Mouse (Mus musculus) lung, embryonic 15.5 days (tissue): ENCODE data around the gene Cacng2. TPM values are rescaled to one million over a fixed set of nuclear protein-coding genes. Genes with fewer than 3 reads are reported as not detected.
"Not testable (repeated sequence)": the region's sequence is repeated elsewhere in the genome, so short reads cannot be mapped to it uniquely, and the experiment has no call there.

Experiments
- ATAC-seq: fragments of 200-750 bp; cut with Nextera tagmentation; 2 replicates; pipeline ENCODE4 v1.8.0; 2017; ENCODE audit warnings: moderate number of reproducible peaks, borderline replicate concordance; ENCODE audit not compliant: low FRiP score, low TSS enrichment; ENCODE audit errors: extremely low read depth
- H3K27ac ChIP-seq: fragments of 300-500 bp; sonication (generic); 2 replicates; pipeline ENCODE4 v1.5.1; 2015; ENCODE audit warnings: moderate library complexity, mild to moderate bottlenecking, inconsistent platforms
- H3K27me3 ChIP-seq: fragments of 300-500 bp; sonication (generic); 2 replicates; pipeline ENCODE4 v1.6.1; 2015; ENCODE audit warnings: inconsistent platforms
- H3K36me3 ChIP-seq: fragments of 300-500 bp; sonication (generic); 2 replicates; pipeline ENCODE4 v1.6.1; 2015; ENCODE audit warnings: inconsistent platforms
- H3K4me1 ChIP-seq: fragments of 300-500 bp; sonication (generic); 2 replicates; pipeline ENCODE4 v1.6.1; 2015; ENCODE audit warnings: inconsistent platforms
- H3K4me2 ChIP-seq: fragments of 300-500 bp; sonication (generic); 2 replicates; pipeline ENCODE4 v1.6.1; 2015; ENCODE audit warnings: inconsistent platforms, mild to moderate bottlenecking, moderate library complexity
- H3K4me3 ChIP-seq: fragments of 300-500 bp; sonication (generic); 2 replicates; pipeline ENCODE4 v1.5.1; 2015; ENCODE audit warnings: mild to moderate bottlenecking, inconsistent platforms
- H3K9ac ChIP-seq: fragments of 300-500 bp; sonication (generic); 2 replicates; pipeline ENCODE4 v1.6.1; 2015; ENCODE audit warnings: inconsistent platforms
- H3K9me3 ChIP-seq: fragments of 300-500 bp; sonication (generic); 2 replicates; pipeline ENCODE4 v1.6.1; 2016; ENCODE audit warnings: inconsistent platforms
- WGBS: fragments of 180-500 bp; shearing (Covaris S2); methylation state at CpG from one replicate; pipeline ENCODE4 v1.1.7; 2015; 5-methylcytosine and 5-hydroxymethylcytosine counted together
- polyA plus RNA-seq: library from polyadenylated mRNA; unstranded; fragments of >200 nt; fragmentation: Nextera tagmentation; extraction: Ambion mirVana; gene quantifications from 2 replicates; pipeline ENCODE4 v1.2.1, GENCODE M21; 2015

Cacng2 gene
- polyA plus RNA-seq, 1 experiment from 2014 or later = not detected

DNA sequence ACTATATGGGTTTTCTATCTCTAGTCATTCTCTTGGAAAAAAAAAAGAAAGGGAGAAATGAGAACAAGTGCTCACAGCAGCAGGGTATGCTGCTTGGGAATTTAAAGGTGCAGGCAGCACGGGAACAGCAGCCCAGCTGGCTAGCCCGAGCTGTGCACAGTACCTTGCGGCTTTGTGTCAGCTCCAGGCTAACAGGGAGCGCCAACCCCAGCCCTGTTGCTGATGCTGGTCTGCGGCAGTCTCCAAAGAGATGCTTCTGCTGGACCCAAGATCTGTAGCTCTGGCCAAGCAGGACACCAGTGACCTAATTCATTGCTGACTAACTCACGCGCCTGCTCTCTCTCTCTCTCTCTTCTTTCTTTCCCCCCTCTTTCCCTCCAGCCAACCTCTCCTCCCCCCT, 74.5 kb downstream of the Cacng2 start:
- no peak overlapping the region for H3K9ac ChIP-seq
- no peak overlapping the region for H3K4me2 ChIP-seq
- no peak for ATAC-seq
- H3K4me3 ChIP-seq = no peak overlapping the region
- H3K27me3 ChIP-seq = no peaks in the 10 kb centered on the region
- 70% methylated on average over 7 of the region's 7 CpGs for WGBS
- H3K27ac ChIP-seq = no peak overlapping the region
- H3K36me3 ChIP-seq = no peaks in the 10 kb centered on the region
- H3K9me3 ChIP-seq = no peaks in the 10 kb centered on the region
- H3K4me1 ChIP-seq = no peaks in the 10 kb centered on the region

DNA sequence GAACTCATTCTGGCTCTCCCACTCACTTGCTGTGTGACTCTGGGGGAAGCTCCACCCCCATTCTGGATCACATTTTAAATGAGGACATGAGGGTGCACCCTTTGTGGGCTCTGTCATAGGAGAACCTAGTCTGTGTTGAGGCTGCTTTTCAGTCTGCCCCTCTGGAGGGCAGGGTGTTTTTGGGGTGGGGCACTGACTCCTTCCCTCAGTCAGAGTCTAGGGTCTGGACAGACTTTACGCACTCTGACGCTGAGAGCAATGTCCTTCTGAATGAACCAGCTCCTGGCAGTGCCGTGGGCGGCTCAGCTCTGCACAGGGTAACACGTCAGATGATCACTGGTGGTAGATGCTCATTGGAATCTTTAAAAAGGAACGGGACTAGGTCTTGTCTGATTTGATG, 75.0 kb downstream of the Cacng2 start:
- Histone ChIP-seq H3K27me3 (no peaks in the 10 kb centered on the region), H3K36me3 (no peaks in the 10 kb centered on the region), H3K27ac (no peak overlapping the region), H3K9ac (no peak overlapping the region), H3K9me3 (no peaks in the 10 kb centered on the region), H3K4me2 (no peak overlapping the region), H3K4me3 (no peak overlapping the region), H3K4me1 (no peaks in the 10 kb centered on the region)
- WGBS = 76% methylated on average over 6 of the region's 6 CpGs
- ATAC-seq = no peak

DNA sequence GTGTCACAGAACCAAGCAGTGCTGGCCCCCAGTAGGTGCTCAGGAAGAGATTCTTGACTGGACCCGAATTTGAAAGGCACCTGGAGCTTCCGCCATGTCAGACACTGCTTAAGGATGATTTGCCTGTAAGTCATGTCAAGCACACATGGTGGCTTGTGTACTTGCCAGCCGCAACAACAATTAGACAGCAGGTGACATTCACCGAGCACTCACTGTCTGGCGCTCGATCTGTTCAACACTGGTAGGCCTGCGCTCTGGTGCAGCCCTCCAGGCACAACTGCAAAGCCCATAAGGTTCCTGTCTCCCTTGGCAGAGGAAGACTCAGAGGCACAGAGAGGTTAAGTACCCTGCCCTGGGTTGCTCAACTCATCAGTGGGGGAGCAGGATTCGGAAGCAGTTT, 77.1 kb downstream of the Cacng2 start:
- ATAC-seq = no peak

DNA sequence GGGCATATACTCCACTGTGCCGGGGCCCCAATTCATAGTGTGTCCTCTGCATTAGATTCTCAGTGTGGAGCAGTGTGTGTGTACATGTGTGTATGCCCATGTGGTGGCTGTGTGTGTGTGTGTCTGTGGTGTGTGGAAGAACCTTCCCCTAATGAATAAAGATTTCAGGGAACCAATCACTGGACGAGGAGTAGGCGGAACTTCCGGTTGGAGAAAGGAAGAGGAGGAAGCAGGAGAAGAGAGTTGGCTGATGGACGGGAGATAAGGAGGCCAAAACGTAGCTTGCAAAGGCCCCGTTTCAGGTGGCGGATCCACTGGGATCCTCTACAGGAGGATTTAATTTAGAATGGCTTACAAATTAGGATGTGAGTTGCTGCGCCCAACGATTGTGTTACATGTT, 82.2 kb downstream of the Cacng2 start:
- H3K27me3 ChIP-seq = no peaks in the 10 kb centered on the region
- no peak overlapping the region for H3K4me2 ChIP-seq
- no peaks in the 10 kb centered on the region for H3K36me3 ChIP-seq
- H3K4me1 ChIP-seq = no peaks in the 10 kb centered on the region
- H3K9ac ChIP-seq = no peak overlapping the region
- WGBS = 82% methylated on average over 10 of the region's 10 CpGs
- H3K9me3 ChIP-seq = no peaks in the 10 kb centered on the region
- H3K4me3 ChIP-seq = no peak overlapping the region
- ATAC-seq = no peak
- no peak overlapping the region for H3K27ac ChIP-seq

More for the DNA sequence above, 77.1 kb downstream of the Cacng2 start:
- no peak overlapping the region for H3K4me3 ChIP-seq
- H3K9ac ChIP-seq = no peak overlapping the region
- no peak overlapping the region for H3K27ac ChIP-seq
- no peaks in the 10 kb centered on the region for H3K36me3 ChIP-seq
- 88% methylated on average over 8 of the region's 8 CpGs for WGBS
- H3K4me1 ChIP-seq = no peaks in the 10 kb centered on the region
- H3K27me3 ChIP-seq = no peaks in the 10 kb centered on the region
- no peaks in the 10 kb centered on the region for H3K9me3 ChIP-seq
- H3K4me2 ChIP-seq = no peak overlapping the region

DNA sequence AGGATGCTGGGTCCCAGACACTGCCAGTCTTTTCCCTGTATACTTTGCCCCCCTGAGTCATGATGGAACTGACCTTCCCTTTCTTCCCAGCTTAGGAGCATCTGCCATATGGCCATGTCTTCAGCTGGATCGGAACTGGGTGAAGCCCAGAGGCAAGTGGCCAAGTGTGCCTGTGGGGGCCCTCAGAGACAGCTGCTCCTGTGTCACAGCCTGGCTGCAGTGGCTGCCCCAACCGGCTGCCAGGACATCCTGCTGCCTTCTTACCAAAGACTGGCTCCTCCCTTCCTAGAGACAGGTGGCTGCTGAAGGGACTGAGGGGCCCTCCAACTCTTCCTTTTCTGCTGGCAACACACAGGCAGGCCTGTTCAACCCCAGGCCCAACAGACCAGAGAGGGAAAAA, 83.2 kb downstream of the Cacng2 start:
- Histone ChIP-seq H3K27ac (no peak overlapping the region), H3K4me2 (no peak overlapping the region), H3K36me3 (no peaks in the 10 kb centered on the region), H3K9ac (no peak overlapping the region), H3K4me1 (no peaks in the 10 kb centered on the region), H3K9me3 (no peaks in the 10 kb centered on the region), H3K27me3 (no peaks in the 10 kb centered on the region), H3K4me3 (no peak overlapping the region)
- no peak for ATAC-seq
- WGBS = 59% methylated on average over 2 of the region's 2 CpGs

DNA sequence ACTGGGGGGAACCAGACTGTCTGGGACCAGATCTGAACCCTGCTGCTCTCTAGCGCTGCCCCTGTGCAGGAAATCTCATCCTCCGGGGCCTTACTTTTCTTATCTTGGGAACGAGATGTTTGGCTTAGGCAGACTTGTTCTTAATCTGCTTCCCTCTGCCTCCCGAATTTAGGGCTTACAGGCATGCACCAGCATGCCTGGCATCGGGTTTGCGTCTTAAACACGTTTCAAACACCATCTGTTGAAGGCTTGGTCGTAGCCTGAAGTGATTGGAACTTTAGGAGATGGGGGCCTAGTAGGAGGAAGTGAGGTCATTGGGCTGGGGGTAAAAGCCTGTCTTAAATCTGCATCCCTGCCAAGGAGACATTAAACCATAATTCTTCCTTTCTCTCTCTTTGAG, 89.9 kb downstream of the Cacng2 start:
- no peaks in the 10 kb centered on the region for H3K27me3 ChIP-seq
- no peaks in the 10 kb centered on the region for H3K4me1 ChIP-seq
- H3K27ac ChIP-seq = no peak overlapping the region
- H3K36me3 ChIP-seq = no peaks in the 10 kb centered on the region
- H3K4me2 ChIP-seq = no peak overlapping the region
- H3K9me3 ChIP-seq = no peaks in the 10 kb centered on the region
- H3K4me3 ChIP-seq = no peak overlapping the region
- no peak overlapping the region for H3K9ac ChIP-seq
- 54% methylated on average over 8 of the region's 8 CpGs for WGBS
- no peak for ATAC-seq

DNA sequence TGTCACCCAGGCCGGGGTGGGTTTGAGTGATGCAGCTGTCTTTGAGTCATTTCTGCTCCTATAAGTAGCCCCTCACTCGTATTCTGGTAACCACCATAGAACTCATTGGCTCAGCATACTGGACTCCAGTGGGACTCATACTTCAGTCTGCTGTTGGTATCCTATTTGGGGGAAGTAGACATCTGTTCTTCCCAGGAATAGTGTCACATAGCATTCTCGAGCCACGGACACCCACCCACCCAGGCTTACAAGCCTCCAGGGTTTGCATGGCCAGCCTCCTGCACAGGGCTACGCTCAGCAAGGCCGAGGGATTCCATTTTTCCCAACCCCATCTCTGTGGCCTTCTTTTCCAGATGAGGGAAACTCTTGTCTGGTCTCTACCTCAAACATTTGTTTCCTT, 93.3 kb downstream of the Cacng2 start:
- no peaks in the 10 kb centered on the region for H3K27me3 ChIP-seq
- H3K4me2 ChIP-seq = no peak overlapping the region
- no peak for ATAC-seq
- WGBS = 76% methylated on average over 6 of the region's 6 CpGs
- H3K4me3 ChIP-seq = no peak overlapping the region
- no peaks in the 10 kb centered on the region for H3K9me3 ChIP-seq
- H3K36me3 ChIP-seq = no peaks in the 10 kb centered on the region
- no peaks in the 10 kb centered on the region for H3K4me1 ChIP-seq
- no peak overlapping the region for H3K9ac ChIP-seq
- no peak overlapping the region for H3K27ac ChIP-seq

DNA sequence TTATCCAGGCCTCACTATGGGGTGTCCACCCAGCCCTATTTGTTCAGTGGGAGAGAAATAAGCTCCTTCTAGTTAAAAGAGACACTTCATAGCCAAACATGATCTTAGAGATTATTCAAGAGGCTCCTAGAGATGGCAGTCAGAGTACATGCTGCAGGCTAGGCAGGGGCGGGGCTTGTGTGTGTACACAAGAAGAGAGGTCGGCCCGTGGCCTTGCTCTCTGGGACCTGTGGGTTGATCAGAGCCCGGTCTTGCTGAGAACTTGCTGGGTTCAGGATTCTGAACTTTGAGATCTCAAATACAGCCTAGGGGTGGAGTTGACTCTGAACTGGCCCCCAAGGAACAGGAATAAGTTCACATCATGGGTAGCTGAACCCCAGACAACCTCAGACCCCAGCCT, 95.6 kb downstream of the Cacng2 start:
- no peak for ATAC-seq
- no peak overlapping the region for H3K4me2 ChIP-seq
- no peaks in the 10 kb centered on the region for H3K27me3 ChIP-seq
- H3K9me3 ChIP-seq = no peaks in the 10 kb centered on the region
- 39% methylated on average over 4 of the region's 4 CpGs for WGBS
- no peak overlapping the region for H3K9ac ChIP-seq
- no peaks in the 10 kb centered on the region for H3K4me1 ChIP-seq
- no peak overlapping the region for H3K4me3 ChIP-seq
- H3K36me3 ChIP-seq = no peaks in the 10 kb centered on the region
- no peak overlapping the region for H3K27ac ChIP-seq

DNA sequence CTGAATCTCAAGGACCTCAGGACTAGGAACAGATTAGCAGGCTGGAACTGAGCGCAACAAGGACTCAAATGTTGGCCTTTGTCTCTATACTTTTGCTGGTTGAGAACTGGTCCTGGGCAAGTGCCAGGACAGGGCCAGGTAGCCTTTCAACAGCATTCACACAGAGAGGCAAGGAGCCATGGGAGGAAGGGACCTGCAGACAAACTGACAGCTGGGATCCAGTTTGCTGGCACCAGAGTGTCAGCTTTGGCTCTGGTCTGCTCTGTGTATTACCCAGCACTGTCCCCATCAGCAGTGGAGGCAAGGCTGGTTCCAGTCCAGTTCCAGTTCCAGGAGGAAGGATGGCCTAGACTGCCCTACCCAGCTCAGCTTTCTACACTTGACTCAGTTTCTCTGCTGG, 105.8 kb downstream of the Cacng2 start:
- Histone ChIP-seq H3K4me3 (no peak overlapping the region), H3K36me3 (no peaks in the 10 kb centered on the region), H3K9me3 (no peaks in the 10 kb centered on the region), H3K4me1 (no peaks in the 10 kb centered on the region), H3K27me3 (no peaks in the 10 kb centered on the region), H3K9ac (no peak overlapping the region), H3K4me2 (no peak overlapping the region), H3K27ac (no peak overlapping the region)
- no peak for ATAC-seq
- 89% methylated on average over 1 of the region's 1 CpGs for WGBS

DNA sequence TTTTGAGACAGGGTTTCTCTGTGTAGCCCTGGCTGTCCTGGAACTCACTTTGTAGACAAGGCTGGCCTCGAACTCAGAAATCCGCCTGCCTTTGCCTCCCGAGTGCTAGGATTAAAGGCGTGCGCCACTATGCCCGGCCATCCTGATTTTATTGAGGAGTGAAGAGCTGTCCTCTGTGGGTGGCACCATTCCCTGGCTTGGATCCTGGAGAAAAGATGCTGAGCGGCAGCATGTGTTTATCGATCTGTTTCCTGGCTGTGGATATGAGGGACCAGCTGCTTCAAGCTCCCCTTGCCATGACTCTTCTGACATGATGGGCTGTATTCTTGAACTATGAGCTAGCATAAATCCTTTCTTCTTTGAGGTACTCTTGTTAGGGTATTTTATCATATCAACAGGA, 111.6 kb downstream of the Cacng2 start:
- H3K4me2 ChIP-seq, H3K9ac ChIP-seq, H3K27ac ChIP-seq, ATAC-seq, H3K36me3 ChIP-seq, H3K4me1 ChIP-seq, H3K27me3 ChIP-seq, H3K9me3 ChIP-seq, H3K4me3 ChIP-seq: not testable (repeated sequence)
- WGBS = 77% methylated on average over 8 of the region's 8 CpGs

DNA sequence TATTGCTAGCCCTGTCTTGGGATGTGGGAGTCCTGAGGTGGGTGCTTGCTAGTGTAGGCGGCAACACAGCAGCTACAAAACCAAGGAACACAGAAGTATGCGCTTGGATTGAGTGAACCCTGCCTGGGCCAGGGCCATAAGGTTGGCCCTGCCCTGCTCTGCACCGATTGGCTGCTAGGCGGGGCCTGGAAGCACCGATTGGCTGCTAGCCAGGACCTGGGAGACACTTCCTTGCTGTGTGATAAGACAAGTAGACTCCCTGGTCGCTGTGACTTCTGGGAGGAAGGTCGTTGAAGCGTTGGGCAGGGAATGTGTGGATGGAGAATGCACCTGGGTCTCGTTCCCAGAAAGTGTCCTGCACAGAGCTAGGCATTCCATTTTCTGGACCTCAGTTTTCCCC, 115.9 kb downstream of the Cacng2 start:
- Histone ChIP-seq H3K9ac (no peak overlapping the region), H3K4me3 (no peak overlapping the region), H3K4me1 (no peaks in the 10 kb centered on the region), H3K9me3 (no peaks in the 10 kb centered on the region), H3K36me3 (no peaks in the 10 kb centered on the region), H3K4me2 (no peak overlapping the region), H3K27ac (no peak overlapping the region), H3K27me3 (no peaks in the 10 kb centered on the region)
- 28% methylated on average over 9 of the region's 9 CpGs for WGBS
- ATAC-seq = no peak

DNA sequence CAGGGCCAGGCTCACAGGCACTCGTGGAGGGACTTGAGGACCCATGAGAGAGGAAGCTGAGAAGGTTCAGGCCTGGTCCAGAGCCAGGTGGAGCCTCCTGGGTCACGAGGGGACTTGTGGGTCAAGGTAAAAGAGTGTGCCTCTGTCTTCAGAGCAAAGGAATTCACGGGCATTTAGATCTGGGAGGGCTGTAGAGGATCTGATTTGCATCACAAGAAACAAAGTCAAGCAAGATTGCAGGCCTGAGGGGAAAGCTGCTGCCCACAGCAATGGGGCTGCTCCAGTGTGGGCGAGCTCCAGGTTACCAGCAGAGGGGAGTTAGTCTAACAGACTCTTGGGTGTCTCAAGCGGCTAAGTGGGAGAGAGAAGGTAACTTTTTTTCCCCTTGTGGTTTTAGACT, 118.4 kb downstream of the Cacng2 start:
- H3K4me2 ChIP-seq = no peak overlapping the region
- H3K27ac ChIP-seq = no peak overlapping the region
- no peaks in the 10 kb centered on the region for H3K36me3 ChIP-seq
- H3K9me3 ChIP-seq = no peaks in the 10 kb centered on the region
- ATAC-seq = peak; percentile 31; the same call in 1 of the 2 replicates
- WGBS = 26% methylated on average over 5 of the region's 5 CpGs
- H3K4me3 ChIP-seq = no peak overlapping the region
- H3K4me1 ChIP-seq = no peaks in the 10 kb centered on the region
- no peaks in the 10 kb centered on the region for H3K27me3 ChIP-seq
- no peak overlapping the region for H3K9ac ChIP-seq

DNA sequence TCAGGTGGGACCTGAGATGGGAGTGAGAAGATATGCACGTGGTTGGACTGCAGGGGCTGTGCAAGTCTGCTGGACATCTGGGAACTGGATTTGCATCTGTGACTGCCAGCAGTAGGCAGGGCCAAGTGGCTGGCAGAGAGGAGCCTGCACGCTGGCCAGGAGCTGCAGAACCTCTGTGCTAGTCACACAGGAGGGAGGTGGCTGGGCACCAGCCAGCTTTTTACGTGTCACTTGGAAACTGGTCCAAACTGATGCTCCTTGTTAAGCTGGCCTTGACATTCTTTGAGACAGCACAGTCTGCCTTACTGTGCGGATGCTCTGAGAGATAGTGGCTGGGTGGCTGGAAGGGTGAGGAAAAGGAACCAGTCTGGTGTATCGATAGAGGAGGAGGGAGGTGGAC, 131.3 kb downstream of the Cacng2 start:
- no peak overlapping the region for H3K4me2 ChIP-seq
- no peak for ATAC-seq
- H3K9ac ChIP-seq = no peak overlapping the region
- no peak overlapping the region for H3K4me3 ChIP-seq
- no peak overlapping the region for H3K27ac ChIP-seq
- no peaks in the 10 kb centered on the region for H3K4me1 ChIP-seq
- H3K27me3 ChIP-seq = no peaks in the 10 kb centered on the region
- WGBS = 60% methylated on average over 5 of the region's 5 CpGs
- no peaks in the 10 kb centered on the region for H3K9me3 ChIP-seq
- H3K36me3 ChIP-seq = no peaks in the 10 kb centered on the region
